Mouse (Mus musculus) liver, embryonic 14.5 days (tissue): ENCODE measurements at regions not wholly inside any gene's neighbourhood (a gene's known extent, or its start where the extent isn't known, plus 50 kb on each side); places are given as distances from the start of the nearest gene placed in this dataset.

Experiments used
- CTCF ChIP-seq: IDR thresholded peaks from 2 replicates; pipeline ENCODE4 v1.5.1; 2016; ENCODE audit warnings: antibody characterized with exemption, low read depth, control low read depth
- EP300 ChIP-seq: IDR thresholded peaks from 2 replicates; pipeline ENCODE4 v1.6.1; 2016; ENCODE audit warnings: antibody characterized with exemption, low read depth

DNA sequence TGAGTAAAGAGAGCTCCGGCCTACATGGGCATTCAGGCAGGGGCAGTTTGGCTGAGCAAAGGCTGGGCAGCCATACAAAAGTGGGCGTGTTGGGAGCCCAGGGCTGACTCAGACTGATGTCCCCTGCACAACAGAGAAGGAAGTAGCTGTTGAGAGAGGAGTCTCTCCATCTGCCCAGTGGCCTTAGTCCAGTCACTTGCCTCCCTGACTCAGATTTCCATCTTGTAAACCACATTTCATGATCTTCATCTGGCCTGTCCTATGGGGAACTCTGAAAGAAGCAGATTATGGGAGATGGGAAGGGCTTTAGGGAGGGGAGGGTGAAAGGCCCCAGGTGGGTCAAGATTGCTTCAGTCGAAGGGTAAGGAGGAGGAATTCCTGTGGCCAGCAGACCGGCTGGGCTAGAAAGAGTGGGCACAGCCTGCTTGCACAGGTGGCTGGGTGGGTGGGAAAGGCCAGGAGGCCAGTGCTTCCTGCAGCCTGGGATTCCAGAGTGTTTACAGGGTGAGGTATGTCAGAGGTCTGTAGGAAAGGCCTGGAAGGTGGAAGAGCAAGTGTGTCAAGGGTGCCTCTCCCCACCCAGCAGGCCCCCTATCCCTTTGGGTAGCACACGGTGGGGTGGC lies 63.7 kb upstream of the Cpeb4 start:
- TF ChIP-seq CTCF (no peak), EP300 (no peak)
